Mouse (Mus musculus) T-helper 2 cell (primary cell): Measurements from ENCODE around the gene Sapcd1.

Experiments used
- in situ Hi-C: fragments of 300-600 bp; cut with MboI, MseI; formaldehyde crosslinking; loops from one replicate; pipeline ENCODE4 v1.15.1; 2025; ENCODE audit warnings: high pct_unique_total_duplicates

The Sapcd1 gene

DNA sequence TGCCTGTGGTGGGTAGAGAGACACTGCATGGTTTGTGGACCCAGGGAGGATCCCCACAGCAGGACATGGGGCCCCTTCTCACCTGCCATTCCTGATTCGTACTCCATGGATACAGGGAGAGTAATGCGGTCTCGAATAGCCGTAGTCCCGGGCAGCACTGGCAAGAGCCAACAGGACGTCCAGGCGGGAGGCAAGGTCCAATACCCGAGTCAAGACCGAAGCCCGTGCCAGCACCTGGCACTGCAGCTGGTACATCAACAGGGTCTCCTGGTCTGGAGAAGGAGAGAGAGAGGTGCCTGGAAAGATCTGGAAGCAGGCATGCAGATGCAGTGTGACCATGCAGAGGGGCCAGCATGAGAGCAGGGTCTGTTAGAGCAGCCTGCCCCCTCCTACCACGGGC, 3.5 kb upstream of the Sapcd1 start:
- in situ Hi-C loops = loop anchor here (5.0 kb wide), 1 partner anchor 71 kb away; no protein-coding TSS in a partner anchor

DNA sequence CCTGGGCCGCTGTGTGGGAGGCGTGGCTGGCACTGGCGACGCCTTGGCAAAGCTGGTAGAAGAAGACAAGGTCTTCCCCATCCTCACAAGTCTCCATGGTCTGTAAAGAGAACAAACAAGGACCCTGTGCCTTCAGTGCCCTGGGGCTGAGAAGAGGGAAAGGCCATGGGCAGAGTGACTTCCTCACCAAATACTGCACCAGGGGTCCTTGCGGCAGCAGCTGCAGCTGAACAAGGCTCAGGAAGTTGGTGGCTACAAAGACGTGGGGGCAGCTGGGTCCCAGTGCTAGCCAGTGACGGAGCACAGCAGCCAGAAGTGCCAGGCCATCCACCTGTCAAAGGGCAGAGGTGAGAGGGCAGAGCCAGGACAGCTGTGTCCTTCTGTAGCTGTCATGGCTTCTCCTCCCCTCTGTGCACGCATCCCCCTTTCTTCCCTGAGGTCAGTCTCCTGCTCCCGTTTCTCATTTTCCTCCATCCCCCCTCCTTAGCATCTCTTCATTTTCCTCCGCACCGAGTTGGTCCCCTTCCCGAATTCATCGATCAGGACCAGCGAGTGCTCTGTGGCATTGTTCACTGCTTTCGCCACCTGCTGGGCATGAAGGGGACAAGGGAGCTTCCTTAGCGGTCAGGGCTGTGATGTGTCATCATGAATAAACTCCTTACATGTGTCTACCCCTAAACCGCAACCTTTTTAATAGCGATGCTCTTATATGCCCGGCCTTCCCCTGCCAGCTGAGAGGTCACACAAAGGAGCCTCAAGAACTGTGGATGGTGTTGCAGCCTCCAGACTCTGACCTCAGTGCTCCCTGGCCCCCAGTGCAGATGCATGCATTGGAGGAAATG, 2.1 kb upstream of the Sapcd1 start:
- in situ Hi-C loops = loop anchor here (5.0 kb wide), 1 partner anchor 72 kb away; no protein-coding TSS in a partner anchor

DNA sequence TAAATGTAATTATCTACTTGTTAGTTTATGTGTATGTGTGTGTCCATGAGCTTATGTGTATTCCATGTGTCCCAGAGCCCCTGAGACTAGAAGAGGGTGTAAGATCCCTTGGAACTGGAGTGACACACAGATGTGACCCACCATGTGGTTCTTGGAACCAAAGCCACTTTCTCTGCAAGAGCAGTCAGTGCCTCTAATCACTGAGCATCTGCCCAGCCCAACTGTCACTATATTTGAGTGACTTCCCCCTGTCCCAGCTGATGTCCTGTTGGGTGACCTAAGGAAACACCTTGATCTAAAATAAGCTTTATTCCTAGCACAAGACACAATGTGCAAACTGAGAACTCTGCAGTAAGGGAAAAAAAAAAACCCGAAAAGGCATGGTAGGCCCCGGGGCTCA, 499 bp upstream of the Sapcd1 start:
- in situ Hi-C loops = no loop called here

DNA sequence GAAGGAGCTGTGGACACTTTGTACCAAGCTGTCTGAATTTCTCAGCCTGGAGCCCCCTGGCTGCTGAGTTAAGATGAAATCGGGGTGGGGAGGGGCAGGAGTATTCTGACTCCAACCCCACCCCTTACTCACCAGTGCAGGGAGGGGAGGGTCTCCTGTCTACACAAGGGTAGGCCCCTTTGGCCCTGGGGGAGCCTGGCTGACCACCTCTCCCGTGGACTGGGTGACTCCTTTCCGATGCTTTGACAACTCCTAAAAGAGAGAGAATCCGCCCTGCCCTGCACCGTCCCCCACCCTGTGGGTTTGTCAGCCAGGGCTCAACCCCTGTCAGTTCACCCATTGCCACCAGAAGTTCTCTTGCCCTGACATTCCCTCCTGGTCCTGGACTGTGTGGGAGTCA, 1.6 kb downstream of the Sapcd1 start:
- in situ Hi-C loops = no loop called here

DNA sequence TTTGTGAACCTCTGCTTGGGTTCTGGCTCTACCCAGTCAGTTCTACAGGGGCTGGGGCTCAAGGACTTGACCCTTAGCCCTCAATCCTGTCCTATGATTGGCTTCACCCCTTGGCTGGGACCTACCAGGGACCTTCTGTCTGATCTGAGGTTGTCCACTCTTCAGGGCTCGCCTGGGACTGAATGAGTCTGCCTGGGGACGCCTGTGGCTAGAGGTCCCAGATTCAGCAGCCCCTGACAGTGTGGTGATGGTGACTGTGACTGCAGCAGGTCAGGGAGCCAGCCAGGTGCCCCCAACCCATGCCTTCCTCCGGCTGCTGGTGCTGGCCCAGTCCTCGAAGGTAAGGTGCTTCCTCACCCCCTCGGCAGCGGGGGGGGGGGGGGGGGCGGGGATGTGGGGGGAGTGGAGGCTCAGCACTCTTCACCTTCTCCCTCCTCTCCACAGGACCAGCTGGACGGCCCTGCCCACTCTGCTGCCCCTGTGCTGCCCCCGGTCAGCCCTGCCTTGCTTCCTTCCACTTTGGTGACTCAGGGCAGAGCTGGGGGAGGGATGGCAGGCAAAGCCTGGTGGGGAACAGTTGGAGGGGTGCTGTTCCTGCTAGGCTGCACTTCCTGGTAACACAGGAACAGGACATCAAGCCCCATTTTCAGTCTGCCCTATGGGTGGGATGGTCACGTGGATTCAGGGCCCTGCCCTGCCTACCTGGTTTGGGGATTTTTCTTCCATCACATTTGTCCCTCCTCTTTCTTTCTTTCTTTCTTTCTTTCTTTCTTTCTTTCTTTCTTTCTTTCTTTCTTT, 2.9 kb downstream of the Sapcd1 start:
- in situ Hi-C loops = no loop called here

DNA sequence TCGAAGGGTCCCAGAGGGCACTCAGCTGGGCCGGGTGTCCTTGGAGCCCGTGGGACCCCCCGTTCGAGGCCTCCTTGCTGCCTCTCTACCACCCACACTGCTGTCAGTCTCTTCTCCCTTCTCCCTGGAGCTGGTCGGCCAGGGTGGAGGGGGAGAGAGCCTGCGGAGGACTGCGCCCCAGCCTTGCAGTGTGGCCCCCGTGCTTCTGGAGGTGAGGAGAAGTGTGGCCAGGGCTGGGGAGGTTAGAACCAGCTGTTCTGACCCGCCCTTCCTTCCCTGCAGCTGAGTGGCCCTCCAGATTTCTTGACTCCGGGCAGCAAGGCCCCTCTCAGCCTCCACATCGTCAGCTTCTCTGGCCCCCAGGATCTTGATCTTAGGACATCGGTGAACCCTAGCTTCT, 3.6 kb downstream of the Sapcd1 start:
- in situ Hi-C loops = no loop called here

DNA sequence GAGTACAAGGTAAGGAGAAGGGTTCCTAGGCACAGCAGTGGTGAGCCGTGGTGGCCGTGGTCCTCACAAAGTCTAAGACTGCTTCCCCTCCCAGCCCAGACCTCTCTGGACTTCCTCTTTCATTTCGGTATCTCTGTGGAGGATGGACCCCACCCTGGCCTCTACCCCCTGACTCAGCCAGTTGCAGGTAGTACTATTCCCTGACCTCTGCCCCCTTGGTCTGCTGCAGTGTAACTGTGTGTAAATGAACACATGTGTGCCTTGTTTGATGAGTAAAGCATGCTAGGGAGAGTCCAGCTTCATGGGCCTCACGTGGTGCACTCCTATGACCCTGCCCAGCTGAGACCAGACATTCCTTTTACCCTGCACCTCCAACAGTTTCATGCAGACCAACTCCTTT, 4.1 kb downstream of the Sapcd1 start:
- in situ Hi-C loops = no loop called here

DNA sequence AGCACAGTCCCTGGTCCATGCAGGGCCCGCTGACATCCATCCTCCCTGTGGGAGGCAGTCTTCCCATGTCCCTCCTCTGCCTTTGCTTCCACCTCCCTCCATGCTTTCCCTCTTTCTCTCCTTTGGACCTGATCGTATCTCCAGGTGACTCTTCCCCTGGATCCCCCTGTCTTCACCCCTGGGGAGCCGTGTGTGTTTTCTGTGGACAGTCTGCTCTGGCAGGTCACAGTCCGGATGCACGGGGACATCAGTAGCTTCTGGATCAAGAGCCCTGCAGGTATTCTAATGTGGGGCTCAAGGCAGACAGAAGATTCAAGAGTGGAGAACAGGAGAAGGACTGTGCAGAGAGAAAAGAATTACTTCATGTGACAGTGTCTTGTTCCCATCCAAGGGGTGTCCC, 4.6 kb downstream of the Sapcd1 start:
- in situ Hi-C loops = no loop called here

DNA sequence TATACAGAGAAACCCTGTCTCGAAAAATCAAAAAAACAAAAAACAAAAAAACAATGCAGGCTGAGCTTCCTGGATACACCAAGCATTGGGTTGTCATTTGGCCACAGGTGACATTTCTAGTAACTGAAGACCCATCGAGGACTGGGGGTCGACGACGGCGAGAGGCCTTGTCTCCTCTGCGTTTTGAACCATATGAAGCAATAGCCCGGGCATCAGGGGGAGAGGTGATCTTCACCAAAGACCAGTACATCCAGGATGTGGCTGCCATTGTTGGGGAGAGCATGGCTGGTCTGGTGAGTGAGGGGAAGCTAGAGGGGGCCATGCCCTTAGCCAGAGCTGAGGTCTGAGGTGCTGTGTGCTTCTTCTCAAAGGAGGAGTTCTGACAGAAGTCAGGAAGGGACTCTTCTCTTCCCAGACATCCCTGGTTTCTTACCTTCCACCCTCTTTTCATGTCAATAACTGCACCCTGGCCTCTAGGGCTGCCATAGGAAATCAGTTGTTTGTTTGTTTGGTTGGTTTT, 5.2 kb downstream of the Sapcd1 start:
- in situ Hi-C loops = no loop called here

DNA sequence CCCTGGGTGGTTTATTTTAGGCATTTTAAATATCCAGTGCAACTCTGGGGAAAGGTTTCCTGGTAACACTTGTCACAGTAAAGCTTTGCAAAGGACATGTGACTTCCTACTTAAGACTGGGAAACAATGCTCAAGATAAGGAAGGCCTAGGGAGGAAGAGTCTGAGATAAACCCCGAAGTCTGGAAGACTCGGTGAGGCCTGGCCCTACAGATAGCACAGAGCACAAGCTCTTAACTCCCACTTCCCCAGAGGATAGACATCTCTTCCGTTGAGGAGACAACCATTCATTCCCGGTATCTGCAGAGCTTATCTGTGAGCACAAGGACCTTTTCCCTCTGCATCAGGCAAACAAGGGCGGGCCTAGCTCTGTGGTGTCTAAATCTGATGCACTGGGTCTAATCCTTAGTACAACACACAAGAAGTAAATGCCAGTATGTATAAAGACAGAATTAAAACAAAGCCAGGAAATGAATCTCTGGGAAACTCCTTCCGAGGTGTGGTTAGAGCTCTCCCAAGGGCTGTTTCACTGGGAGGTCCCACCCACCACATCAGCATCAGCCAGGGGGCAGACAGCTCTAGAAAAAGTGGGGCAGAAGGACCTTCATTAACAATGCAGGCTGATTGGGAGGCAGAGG, 5.9 kb downstream of the Sapcd1 start:
- in situ Hi-C loops = no loop called here

DNA sequence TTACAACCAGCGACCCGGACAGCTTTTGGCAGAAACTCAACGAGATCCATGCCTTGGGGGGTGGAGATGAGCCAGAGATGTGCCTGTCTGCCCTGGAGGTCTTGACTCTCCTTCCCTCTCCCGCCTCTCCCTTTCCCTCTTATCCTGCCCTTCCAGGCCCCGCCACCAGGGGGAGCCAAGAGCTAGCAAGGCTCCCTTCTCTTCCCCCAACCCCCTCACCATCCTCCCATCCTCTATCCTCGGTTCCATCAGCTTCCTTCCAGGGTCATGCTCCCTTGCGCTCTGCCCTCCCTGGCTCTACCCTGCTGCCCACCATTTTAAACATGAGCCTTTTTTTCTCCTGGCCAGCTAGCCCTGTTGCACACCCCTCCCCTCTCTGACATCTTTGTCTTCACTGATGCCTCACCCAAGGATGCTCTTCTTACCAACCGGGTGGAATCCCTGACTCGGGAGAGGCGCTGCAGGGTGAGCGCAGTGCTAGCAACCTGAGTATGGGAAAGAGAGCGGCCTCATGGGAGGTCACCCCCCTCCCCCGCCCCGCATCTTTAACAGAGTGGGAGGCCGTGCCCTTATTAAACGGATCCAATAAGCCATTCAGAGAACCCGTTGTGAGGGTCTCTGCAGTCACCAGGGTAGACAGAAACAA, 6.5 kb downstream of the Sapcd1 start:
- in situ Hi-C loops = no loop called here

DNA sequence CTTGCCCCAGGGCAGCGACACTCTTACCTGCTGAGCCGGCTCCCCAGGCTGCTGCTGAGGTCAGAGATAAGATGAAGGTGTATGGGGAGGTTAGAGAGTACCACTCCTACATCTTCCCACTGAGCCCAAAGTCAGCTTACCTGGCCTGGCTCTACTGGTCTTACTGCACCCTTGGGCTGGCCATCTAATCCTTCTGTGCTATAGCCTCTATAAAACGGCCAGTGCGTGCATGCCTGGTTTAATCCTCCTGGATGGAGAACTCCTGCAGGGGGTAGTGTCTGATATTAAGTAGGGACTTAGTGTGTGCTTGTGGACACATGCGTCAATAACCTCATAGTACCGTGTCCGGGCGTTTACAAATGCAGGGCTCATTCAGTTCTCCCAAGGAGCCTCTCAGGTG, 7.3 kb downstream of the Sapcd1 start:
- in situ Hi-C loops = no loop called here

DNA sequence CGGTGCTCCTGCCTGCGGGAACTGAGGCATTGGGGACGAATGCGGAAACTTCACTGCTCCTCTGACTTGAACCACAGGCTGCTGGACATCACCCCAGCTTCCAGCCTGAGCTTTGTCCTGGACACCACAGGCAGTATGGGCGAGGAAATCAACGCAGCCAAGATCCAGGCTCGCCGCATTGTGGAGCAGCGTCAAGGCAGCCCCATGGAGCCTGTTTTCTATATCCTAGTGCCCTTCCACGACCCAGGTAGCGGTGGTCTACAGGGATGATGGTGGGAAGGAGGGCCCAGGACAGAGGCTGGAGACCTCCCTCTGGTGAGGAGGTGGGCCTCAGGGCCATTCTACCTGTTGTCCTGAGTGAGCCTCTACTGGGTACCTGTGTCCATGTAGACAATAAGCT, 7.9 kb downstream of the Sapcd1 start:
- in situ Hi-C loops = loop anchor here (10.0 kb wide), 1 partner anchor 45 kb away; the partner anchor contains the start of genes Ly6g6c and Mpig6b

DNA sequence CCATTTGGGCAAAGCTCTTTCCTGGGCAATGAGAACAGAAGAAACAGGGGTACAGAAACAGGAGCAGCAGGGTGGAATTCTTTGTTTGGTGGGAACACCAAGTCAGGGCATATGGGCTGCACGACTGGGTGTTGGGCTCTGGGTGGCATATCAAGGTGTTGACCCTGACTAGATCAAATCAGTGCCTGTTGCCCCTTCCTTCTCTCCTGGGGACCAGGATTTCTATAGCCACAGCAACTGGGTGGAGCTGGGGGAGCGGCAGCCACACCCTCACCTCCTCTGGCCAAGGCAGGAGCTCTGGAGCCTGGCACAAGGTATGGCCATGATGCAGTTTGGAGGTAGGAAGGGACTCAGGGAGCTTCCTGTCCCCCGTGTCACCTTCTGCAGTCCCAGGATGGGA, 9.6 kb downstream of the Sapcd1 start:
- in situ Hi-C loops = loop anchor here (10.0 kb wide), 1 partner anchor 47 kb away; the partner anchor contains the start of genes Ly6g6c and Mpig6b

DNA sequence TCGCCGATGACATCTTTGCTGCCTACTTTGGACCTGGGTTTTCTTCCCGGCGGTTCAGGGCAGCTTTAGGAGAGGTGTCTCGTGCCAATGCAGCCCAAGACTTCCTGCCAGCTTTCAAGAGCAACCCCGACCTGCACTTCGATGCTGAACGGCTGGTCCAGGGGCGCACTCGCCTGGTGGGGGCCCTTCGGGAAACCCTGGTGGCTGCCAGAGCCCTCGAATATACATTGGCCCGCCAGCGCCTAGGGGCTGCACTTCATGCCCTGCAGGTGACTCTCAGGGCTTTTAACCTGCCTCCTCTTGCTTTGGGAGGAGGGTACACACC, 10.1 kb downstream of the Sapcd1 start:
- in situ Hi-C loops = loop anchor here (10.0 kb wide), 1 partner anchor 47 kb away; the partner anchor contains the start of genes Ly6g6c and Mpig6b

DNA sequence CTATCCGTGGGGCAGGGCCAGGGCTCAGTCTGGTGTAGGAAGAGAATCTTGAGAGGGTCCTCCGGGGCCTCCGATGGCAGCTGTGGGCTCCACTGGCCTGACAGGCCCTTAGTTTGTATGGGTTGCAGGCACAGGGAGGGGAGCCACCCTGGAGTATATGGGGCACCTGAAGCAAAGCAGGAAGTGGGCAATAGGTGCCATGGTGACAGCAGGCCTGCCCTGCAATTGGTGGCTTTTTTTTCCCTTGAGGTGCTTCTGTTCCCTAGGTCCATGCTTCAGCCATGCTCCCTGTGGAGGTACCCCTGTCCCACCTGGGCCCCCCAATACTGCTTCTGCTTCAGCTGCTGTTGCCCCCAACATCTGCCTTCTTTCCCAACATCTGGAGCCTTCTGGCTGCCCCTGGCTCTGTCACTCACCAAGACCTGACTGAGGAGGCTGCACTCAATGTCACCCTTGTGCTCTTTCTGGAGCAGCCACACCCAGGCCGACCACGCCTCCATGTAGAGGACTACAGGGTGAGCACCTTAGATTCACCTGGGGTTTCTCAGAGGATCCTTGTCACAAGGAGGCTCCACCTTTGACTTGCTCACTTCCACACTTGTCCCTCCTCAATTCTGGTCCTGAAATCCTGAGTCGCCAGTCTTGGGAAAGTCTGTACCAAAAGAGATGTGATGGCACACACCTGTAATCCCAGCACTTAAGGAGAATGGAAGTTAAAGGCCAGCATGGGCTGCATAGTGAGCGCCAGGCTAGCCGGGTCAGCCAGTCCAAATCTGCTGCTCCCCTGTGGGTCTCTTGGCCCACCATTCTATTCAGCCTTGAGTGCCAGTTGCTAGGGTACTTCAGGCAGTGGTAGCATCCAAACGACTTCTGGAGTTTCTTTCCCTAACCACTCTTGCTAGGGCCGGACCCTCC, 10.8 kb downstream of the Sapcd1 start:
- in situ Hi-C loops = loop anchor here (10.0 kb wide), 1 partner anchor 48 kb away; the partner anchor contains the start of genes Ly6g6c and Mpig6b

DNA sequence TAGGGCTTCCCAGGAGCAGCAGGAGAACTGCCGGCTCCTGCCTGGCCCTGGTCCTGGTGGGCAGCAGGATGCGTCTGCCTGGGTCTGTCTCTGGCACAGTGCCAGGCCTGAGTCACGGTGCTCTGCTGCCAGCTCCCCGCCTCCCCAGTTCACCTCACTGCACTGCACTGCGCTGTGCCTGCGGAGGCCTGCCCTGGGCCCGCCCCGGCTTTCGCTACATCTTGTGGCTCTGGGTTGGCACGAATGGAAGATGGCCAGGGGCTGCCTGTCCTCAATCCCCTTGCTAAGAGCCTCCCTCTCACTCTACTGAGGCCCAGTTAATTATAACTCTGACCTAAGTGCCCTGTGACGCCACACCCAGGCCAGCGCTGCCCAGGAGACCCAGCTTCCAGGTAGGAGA, 11.4 kb downstream of the Sapcd1 start, which contains the start of gene Vwa7:
TSS of gene Vwa7 (plus strand) at position 204 of the 400 bp plus-strand sequence.
- in situ Hi-C loops = loop anchor here (10.0 kb wide), 1 partner anchor 48 kb away; the partner anchor contains the start of genes Ly6g6c and Mpig6b

DNA sequence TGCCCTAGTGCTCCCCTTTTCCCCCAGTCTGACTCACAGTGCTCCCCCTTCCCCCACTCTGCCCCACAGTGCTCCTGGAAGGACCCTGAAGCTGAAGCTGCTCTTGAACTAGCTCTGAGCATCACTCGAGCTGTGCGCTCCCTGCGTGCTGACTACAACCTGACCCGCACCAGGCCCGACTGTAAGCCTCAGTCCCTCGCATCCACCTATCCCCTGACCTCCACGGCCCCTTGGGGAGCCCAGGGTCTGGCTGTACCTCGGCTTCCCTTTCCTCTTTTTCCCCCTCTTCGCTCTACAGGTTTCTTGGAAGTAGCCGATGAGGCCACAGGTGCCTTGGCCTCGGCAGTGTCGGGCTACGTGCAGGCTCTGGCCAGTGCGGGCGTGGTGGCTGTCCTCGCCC, 12.5 kb downstream of the Sapcd1 start:
- in situ Hi-C loops = loop anchor here (10.0 kb wide), 1 partner anchor 50 kb away; the partner anchor contains the start of genes Ly6g6c and Mpig6b

DNA sequence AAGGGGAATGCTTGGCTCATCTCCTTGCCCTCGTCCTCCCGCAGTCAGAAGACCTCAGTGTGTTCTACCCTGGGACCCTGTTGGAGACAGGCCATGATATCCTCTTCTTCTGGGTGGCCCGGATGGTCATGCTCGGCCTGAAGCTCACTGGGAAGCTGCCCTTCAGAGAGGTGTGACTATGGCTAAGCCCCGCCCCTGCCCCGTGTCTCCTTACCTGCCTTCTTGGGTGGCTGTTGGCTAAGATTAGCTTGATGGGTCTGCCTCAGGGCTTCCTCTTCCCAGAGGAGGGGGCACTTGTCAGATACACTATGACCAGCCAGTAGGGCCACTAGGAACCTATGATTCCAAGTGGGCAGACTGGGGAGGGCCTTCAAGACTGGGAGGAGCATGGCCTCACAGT, 14.6 kb downstream of the Sapcd1 start:
- in situ Hi-C loops = loop anchor here (10.0 kb wide), 1 partner anchor 52 kb away; the partner anchor contains the start of genes Ly6g6c and Mpig6b

DNA sequence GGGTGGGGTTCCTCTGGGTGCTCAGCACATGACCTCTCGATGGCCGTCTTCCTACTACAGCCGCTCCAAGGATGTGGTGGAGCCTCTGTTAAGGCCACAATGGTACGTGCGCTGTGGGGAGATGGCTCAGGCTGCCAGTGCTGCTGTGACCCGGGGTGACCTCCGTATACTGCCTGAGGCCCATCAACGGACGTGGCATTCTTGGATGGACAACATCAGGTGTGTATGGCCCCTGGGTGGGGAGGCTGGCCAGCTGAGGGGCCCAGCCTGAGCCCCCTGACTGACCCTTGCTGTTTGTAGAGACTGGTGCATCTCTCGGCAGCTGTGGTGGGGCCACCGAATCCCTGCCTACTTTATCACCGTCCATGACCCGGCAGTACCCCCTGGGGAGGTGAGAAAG, 15.4 kb downstream of the Sapcd1 start:
- in situ Hi-C loops = loop anchor here (10.0 kb wide), 1 partner anchor 52 kb away; the partner anchor contains the start of genes Ly6g6c and Mpig6b
